Mouse (Mus musculus): ENCODE results near the gene Suclg2. TPM values are rescaled to one million over a fixed set of nuclear protein-coding genes. Genes with fewer than 3 reads are reported as not detected.

Gene Suclg2
- total and polyA plus RNA-seq, 2 experiments, result 54.0 to 153 TPM

DNA sequence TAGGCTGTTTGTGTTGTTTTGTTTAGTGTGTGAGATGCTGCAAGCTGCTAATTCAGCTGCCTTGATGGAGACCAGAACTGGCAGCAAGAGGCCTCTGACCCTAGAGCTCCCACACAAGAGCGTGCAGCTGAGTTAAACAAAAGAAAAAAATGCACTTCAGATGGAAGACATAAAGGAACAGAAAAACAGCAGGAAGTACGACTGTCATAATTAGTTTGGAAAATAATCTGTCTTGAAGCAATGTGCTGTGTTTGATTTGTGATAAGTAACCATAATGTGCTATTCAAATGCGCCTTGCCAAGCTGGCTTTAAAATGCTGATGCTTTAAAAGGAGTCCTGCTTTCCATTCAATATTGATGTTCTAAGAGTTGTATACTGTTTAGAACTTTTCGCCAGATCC lies 144.2 kb downstream of the Suclg2 start:
- TF ChIP-seq CTCF (IDR thresholded peaks at IDR 0.05; ENCODE audit: low read depth, low read length) (no peak), POLR2A (IDR thresholded peaks at IDR 0.05; ENCODE audit: extremely low read depth, insufficient read depth, low read length) (no peak)
- Histone ChIP-seq H3K36me3 (ENCODE audit: control insufficient read depth, insufficient read depth, low read length) (peaks cover 33% of the 10 kb centered on the region), H3K79me2 (ENCODE audit: control insufficient read depth, insufficient read depth, low read length) (no peaks in the 10 kb centered on the region), H3K27ac (replicated peaks; ENCODE audit: insufficient read depth, low read depth, low read length) (no peak overlapping the region), H3K4me1 (ENCODE audit: control insufficient read depth, insufficient read depth, low read length) (peaks cover 5% of the 10 kb centered on the region; the same call in 1 of the 2 replicates), H3K9ac (ENCODE audit: low read depth, low read length) (no peak overlapping the region), H3K4me3 (ENCODE audit: insufficient read depth, low read depth, low read length) (no peak overlapping the region), H3K27me3 (ENCODE audit: control insufficient read depth, insufficient read depth, low read length) (no peaks in the 10 kb centered on the region)
- DNase-seq (ENCODE audit: extremely low read depth, low read depth, low spot score), result no peak
- 80% methylated on average over 4 of the region's 4 CpGs for WGBS

DNA sequence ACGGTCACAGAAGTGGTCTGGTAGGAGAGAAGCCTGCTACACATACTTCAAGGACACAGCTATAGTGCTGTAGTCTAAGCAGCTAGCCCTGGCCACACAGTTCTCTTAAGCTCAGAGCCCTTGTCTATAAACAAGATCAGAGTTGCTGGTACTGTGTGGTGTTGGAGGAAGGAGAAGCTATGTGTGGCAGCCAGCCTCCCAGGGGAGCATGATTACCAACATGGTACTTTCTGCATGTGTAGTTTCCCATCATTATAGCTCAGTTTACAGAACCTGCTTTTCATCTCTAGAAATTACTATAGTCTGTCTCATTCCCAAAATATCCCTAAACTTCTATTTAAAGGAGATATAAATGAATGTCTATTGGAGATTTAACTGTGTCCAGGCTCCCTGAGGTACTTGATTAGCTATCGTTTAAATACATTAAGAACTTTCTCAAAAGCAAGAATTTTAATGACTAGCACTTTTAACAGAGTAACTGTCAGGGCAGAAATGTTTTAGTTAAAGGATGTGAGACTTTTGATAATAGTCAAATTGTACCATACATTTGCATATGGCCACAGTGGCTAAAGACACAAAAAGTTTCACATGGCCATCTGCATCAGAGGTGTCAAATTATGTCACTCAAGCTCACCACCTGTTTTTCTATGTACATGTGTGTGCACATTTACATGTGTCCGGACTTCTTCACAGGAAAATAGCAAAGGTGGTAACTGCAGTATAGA lies 145.4 kb downstream of the Suclg2 start:
- no peak overlapping the region for H3K4me3 ChIP-seq (ENCODE audit: insufficient read depth, low read depth, low read length)
- no peak for DNase-seq (ENCODE audit: extremely low read depth, low read depth, low spot score)
- H3K9ac ChIP-seq (ENCODE audit: low read depth, low read length), result no peak overlapping the region
- WGBS, result 97% methylated on average over 3 of the region's 3 CpGs
- peaks cover 33% of the 10 kb centered on the region for H3K36me3 ChIP-seq (ENCODE audit: control insufficient read depth, insufficient read depth, low read length)
- no peak overlapping the region for H3K27ac ChIP-seq (replicated peaks; ENCODE audit: insufficient read depth, low read depth, low read length)
- no peaks in the 10 kb centered on the region for H3K79me2 ChIP-seq (ENCODE audit: control insufficient read depth, insufficient read depth, low read length)
- H3K27me3 ChIP-seq (ENCODE audit: control insufficient read depth, insufficient read depth, low read length), result no peaks in the 10 kb centered on the region
- TF ChIP-seq POLR2A (IDR thresholded peaks at IDR 0.05; ENCODE audit: extremely low read depth, insufficient read depth, low read length) (no peak), CTCF (IDR thresholded peaks at IDR 0.05; ENCODE audit: low read depth, low read length) (no peak)
- peaks cover 5% of the 10 kb centered on the region; the same call in 1 of the 2 replicates for H3K4me1 ChIP-seq (ENCODE audit: control insufficient read depth, insufficient read depth, low read length)

DNA sequence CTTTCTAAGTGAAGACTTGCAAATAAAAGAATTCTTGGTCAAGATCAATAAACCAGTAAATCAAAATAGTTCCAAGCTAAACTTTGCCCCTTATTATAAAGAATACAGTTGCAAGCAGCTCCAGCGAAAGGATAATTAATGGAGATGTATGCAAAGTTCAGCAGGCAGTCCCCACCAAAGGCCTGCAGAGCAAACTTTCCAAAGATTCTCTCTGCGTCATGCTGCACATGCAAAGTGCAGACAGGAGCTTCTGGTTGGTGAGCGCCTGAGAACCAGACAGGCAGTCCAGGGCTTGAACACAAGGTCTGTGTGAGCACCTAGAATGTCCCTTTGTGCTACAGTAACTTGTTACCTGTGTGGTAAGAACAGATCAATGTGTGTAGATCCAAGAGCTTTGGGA lies 147.0 kb downstream of the Suclg2 start:
- Histone ChIP-seq H3K27me3 (ENCODE audit: control insufficient read depth, insufficient read depth, low read length) (no peaks in the 10 kb centered on the region), H3K4me3 (ENCODE audit: insufficient read depth, low read depth, low read length) (no peak overlapping the region), H3K79me2 (ENCODE audit: control insufficient read depth, insufficient read depth, low read length) (no peaks in the 10 kb centered on the region; the same call in 1 of the 2 replicates), H3K36me3 (ENCODE audit: control insufficient read depth, insufficient read depth, low read length) (peaks cover 32% of the 10 kb centered on the region), H3K9ac (ENCODE audit: low read depth, low read length) (no peak overlapping the region), H3K4me1 (ENCODE audit: control insufficient read depth, insufficient read depth, low read length) (peaks cover 5% of the 10 kb centered on the region; the same call in 1 of the 2 replicates), H3K27ac (replicated peaks; ENCODE audit: insufficient read depth, low read depth, low read length) (no peak overlapping the region)
- WGBS, result 71% methylated on average over 3 of the region's 3 CpGs
- TF ChIP-seq CTCF (IDR thresholded peaks at IDR 0.05; ENCODE audit: low read depth, low read length) (no peak), POLR2A (IDR thresholded peaks at IDR 0.05; ENCODE audit: extremely low read depth, insufficient read depth, low read length) (no peak)
- DNase-seq (ENCODE audit: extremely low read depth, low read depth, low spot score), result no peak

DNA sequence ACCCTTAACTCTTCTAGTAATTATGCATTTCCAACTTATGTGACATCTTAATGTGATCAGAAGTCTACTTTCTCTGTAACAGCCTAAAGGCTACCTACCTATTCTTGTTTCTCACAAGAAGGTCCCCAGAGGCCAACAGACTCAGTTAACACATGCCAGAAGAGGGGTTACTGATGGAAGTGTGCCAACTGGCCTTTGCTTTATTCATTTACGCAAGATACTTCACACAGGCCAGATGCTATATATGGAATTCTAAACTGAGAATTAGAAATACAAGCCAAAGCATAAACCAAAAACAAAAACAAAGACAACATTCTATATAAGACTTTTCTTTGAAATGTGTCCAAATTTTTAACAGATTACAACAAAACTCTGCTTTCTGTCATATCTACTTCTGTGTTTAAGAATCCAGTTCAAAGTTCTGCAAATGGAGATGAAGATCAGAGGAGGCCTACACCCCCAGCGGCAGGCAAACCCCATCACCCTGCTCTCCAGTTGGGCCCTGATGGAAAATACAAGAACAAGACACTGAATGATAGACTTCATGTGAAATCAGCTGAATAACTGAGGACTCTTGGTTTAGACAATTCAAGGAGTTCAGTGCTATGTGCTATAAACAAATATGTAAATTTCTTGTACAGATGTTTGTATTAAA lies 155.1 kb downstream of the Suclg2 start:
- peaks cover 43% of the 10 kb centered on the region for H3K36me3 ChIP-seq (ENCODE audit: control insufficient read depth, insufficient read depth, low read length)
- no peaks in the 10 kb centered on the region for H3K4me1 ChIP-seq (ENCODE audit: control insufficient read depth, insufficient read depth, low read length)
- peak; percentile 24 for DNase-seq (ENCODE audit: extremely low read depth, low read depth, low spot score)
- no peak overlapping the region for H3K27ac ChIP-seq (replicated peaks; ENCODE audit: insufficient read depth, low read depth, low read length)
- H3K4me3 ChIP-seq (ENCODE audit: insufficient read depth, low read depth, low read length), result no peak overlapping the region
- no peak overlapping the region for H3K9ac ChIP-seq (ENCODE audit: low read depth, low read length)
- no peaks in the 10 kb centered on the region; the same call in 1 of the 2 replicates for H3K79me2 ChIP-seq (ENCODE audit: control insufficient read depth, insufficient read depth, low read length)
- 82% methylated on average over 2 of the region's 2 CpGs for WGBS
- TF ChIP-seq POLR2A (IDR thresholded peaks at IDR 0.05; ENCODE audit: extremely low read depth, insufficient read depth, low read length) (no peak), CTCF (IDR thresholded peaks at IDR 0.05; ENCODE audit: low read depth, low read length) (no peak)
- no peaks in the 10 kb centered on the region for H3K27me3 ChIP-seq (ENCODE audit: control insufficient read depth, insufficient read depth, low read length)

DNA sequence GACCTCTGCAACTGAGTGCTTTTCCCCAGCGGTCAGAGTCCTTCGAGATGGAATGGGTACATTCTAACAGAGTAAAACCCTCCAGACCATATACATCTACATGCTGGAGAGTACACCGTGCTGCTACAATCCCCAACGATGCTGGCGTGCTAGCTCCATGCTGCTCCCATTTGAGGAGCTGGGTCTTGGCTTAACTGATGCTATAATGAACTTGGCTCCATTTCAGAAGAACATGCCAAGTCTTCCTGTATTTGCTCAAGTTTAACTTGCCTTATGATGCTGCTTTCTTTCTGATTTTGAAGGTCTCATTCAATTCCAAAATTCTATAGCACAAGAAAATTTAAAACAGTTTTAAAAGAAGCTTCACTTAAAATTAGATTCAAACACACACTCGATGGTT lies 162.3 kb downstream of the Suclg2 start:
- no peaks in the 10 kb centered on the region for H3K79me2 ChIP-seq (ENCODE audit: control insufficient read depth, insufficient read depth, low read length)
- 91% methylated on average over 6 of the region's 6 CpGs for WGBS
- H3K27me3 ChIP-seq (ENCODE audit: control insufficient read depth, insufficient read depth, low read length), result no peaks in the 10 kb centered on the region
- H3K4me1 ChIP-seq (ENCODE audit: control insufficient read depth, insufficient read depth, low read length), result no peaks in the 10 kb centered on the region
- no peak for TF ChIP-seq POLR2A (IDR thresholded peaks at IDR 0.05; ENCODE audit: extremely low read depth, insufficient read depth, low read length)
- no peak overlapping the region for H3K27ac ChIP-seq (replicated peaks; ENCODE audit: insufficient read depth, low read depth, low read length)
- no peak overlapping the region for H3K9ac ChIP-seq (ENCODE audit: low read depth, low read length)
- H3K36me3 ChIP-seq (ENCODE audit: control insufficient read depth, insufficient read depth, low read length), result peaks cover 19% of the 10 kb centered on the region
- H3K4me3 ChIP-seq (ENCODE audit: insufficient read depth, low read depth, low read length), result no peak overlapping the region
- DNase-seq (ENCODE audit: extremely low read depth, low read depth, low spot score), result no peak

Data from liver, adult 2 months (tissue).